Mouse (Mus musculus): Measurements from ENCODE around the gene Olfr1281. TPM values are rescaled to one million over a fixed set of nuclear protein-coding genes. Genes with fewer than 3 reads are reported as not detected.
"Not testable (repeated sequence)": the region's sequence is repeated elsewhere in the genome, so short reads cannot be mapped to it uniquely, and the experiment has no call there.

Gene Olfr1281
- not detected in 2 replicates for polyA plus RNA-seq (2016; fragmentation: Nextera tagmentation; extraction: Ambion mirVana)

DNA sequence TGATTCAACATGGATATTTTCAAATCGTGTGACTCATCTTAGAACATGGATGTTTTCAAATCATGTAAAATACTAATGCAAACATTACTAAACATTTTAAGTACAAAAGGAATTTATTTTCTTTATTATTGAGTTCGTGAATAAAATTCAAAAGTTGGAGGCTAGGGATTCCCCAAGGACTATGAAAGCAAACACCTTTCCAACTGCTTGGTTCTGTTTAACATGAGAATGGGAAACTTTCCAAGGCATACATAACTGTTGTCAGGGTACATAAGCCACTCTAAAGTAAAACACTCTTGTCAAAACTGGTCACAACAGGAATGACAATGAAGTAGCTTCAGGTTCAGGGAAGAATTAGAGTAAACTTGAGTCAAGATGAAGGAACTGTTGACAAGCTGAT is at the start of gene Olfr1281:
Olfr1281 (plus strand) TSS at position 301 of the 400 bp plus-strand sequence.
- 88% methylated on average over 2 of the region's 2 CpGs for WGBS
- Histone ChIP-seq H3K36me3 (no peaks in the 10 kb centered on the region), H3K27ac (replicated peaks) (no peak within 1 kb of the TSS), H3K9me3 (replicated peaks) (no peaks in the 10 kb centered on the region), H3K4me1 (no peaks in the 10 kb centered on the region), H3K4me3 (no peak within 1 kb of the TSS), H3K27me3 (ENCODE audit: low read depth, poor library complexity, severe bottlenecking) (no peaks in the 10 kb centered on the region)
- DNase-seq (ENCODE audit: low spot score): no peak

DNA sequence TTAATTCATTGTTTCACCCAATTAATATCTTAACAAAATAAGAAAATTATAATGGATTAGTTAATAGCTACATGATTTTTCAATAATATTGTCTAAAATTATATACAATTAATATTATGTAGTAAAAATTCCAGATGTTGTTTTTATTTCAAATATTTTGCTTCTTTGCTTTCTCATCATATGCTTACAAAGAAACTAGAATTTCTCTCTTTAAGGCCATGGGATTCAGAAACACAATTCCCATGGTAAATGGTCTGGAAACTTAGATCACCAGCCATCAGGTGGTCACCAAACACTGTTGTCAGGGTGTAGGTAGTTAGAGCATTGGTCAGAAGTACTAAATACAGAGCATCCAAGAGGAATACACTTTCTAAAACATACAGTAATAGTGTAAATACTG is 36.5 kb upstream of the Olfr1281 start, which contains the start of gene Olfr1278:
Olfr1278 (plus strand) TSS at position 301 of the 400 bp plus-strand sequence.
- DNase-seq (ENCODE audit: low spot score): no peak
- Histone ChIP-seq H3K4me3 (no peak within 1 kb of the TSS), H3K27ac (replicated peaks) (no peak within 1 kb of the TSS), H3K36me3 (no peaks in the 10 kb centered on the region), H3K4me1 (no peaks in the 10 kb centered on the region), H3K27me3 (ENCODE audit: low read depth, poor library complexity, severe bottlenecking) (no peaks in the 10 kb centered on the region), H3K9me3 (replicated peaks) (no peaks in the 10 kb centered on the region)

DNA sequence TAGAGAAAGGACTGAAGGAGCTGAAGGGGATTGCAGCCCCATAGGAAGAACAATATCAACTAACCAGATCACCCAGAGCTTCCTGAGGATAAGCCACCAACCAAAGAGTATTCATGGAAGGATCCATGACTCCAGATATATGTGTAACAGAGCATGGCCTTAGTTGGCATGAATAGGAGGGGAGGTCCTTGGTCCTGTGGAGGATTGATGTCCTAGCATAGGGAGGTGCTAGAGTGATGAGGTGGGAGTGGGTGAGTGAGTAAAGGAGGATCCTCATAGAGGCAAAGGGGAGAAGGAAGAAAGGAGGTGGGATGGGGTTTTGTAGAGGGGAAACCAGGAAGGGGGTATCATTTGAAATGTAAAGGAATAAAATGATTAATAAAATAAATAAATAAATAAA is 27.8 kb upstream of the Olfr1281 start:
- no peaks in the 10 kb centered on the region for H3K4me1 ChIP-seq
- H3K4me3 ChIP-seq: no peak overlapping the region
- DNase-seq (ENCODE audit: low spot score): no peak
- H3K36me3 ChIP-seq: no peaks in the 10 kb centered on the region
- no peaks in the 10 kb centered on the region for H3K9me3 ChIP-seq (replicated peaks)
- no peaks in the 10 kb centered on the region for H3K27me3 ChIP-seq (ENCODE audit: low read depth, poor library complexity, severe bottlenecking)
- no peak overlapping the region for H3K27ac ChIP-seq (replicated peaks)

DNA sequence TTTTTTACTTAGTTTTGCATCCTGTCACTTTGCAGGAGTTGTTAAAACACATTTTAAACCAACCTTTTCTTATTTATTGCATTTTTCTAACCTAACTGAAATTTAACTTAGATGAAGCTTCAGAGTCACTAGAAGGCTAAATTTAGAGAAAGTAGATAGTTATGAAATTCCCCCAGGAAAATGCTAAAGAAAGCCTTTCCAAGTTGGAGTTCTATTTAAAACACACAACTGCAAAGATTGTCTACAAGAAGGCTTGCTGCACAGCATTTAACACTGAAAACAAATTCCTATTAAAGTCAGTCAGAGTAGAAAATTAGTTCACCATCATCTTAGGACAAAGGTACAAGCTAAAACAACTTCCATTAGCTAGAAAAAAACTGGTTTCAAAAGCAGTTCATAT is 25.9 kb upstream of the Olfr1281 start, which contains the start of gene Olfr1279:
Olfr1279 (plus strand) TSS at position 262 of the 400 bp plus-strand sequence.
- Histone ChIP-seq H3K4me1 (no peaks in the 10 kb centered on the region), H3K4me3 (no peak within 1 kb of the TSS), H3K27me3 (ENCODE audit: low read depth, poor library complexity, severe bottlenecking) (no peaks in the 10 kb centered on the region), H3K27ac (replicated peaks) (no peak within 1 kb of the TSS), H3K9me3 (replicated peaks) (no peaks in the 10 kb centered on the region), H3K36me3 (no peaks in the 10 kb centered on the region)
- no peak for DNase-seq (ENCODE audit: low spot score)

DNA sequence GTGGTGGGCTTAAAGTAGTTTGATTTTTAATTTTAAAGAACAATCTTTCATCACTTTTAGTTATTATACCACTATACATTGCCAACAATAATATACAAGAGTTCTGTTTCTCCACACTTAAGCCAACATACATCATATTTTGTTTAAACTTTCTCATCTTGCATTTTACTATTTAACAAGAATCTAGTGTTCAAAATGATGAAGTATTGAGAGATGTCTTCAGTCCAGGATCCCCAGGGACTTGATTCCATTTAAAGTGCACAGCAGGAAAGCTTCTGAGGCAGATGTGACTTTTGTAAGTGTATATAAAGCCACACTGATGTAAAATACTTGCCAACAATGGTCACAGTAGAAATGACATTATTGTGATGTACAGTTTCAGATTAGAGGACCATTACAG is 12.6 kb upstream of the Olfr1281 start, which contains the start of gene Olfr1280:
Olfr1280 (plus strand) TSS at position 301 of the 400 bp plus-strand sequence.
- no peak within 1 kb of the TSS for H3K27ac ChIP-seq (replicated peaks)
- no peak for DNase-seq (ENCODE audit: low spot score)

DNA sequence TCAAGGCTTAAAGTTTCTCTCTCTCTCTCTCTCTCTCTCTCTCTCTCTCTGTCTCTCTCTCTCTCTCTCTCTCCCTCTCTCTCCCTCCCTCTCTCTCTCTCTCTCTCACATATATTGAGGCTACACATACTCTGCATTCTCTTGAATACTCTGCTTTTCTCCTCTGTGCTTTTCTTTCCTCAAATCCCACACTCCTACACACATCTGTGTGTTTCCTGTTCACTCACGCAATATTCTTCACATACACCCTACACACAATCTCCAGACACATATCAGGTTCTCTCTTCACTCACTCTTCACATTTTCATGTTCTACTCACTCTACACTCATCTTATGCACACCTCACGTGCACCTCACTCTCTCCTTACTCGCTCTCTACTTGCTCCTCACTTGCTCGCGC is 7.4 kb downstream of the Olfr1281 start:
- not testable (repeated sequence) for H3K4me3 ChIP-seq; H3K4me1 ChIP-seq; DNase-seq (ENCODE audit: low spot score); H3K36me3 ChIP-seq; H3K9me3 ChIP-seq (replicated peaks); H3K27ac ChIP-seq (replicated peaks); H3K27me3 ChIP-seq (ENCODE audit: low read depth, poor library complexity, severe bottlenecking)
- 88% methylated on average over 5 of the region's 5 CpGs for WGBS

More for the DNA sequence above, 12.6 kb upstream of the Olfr1281 start, which contains the start of gene Olfr1280:
- H3K27me3 ChIP-seq (ENCODE audit: low read depth, poor library complexity, severe bottlenecking): no peaks in the 10 kb centered on the region
- no peak within 1 kb of the TSS for H3K4me3 ChIP-seq
- no peaks in the 10 kb centered on the region for H3K4me1 ChIP-seq
- no peaks in the 10 kb centered on the region for H3K36me3 ChIP-seq
- no peaks in the 10 kb centered on the region for H3K9me3 ChIP-seq (replicated peaks)

DNA sequence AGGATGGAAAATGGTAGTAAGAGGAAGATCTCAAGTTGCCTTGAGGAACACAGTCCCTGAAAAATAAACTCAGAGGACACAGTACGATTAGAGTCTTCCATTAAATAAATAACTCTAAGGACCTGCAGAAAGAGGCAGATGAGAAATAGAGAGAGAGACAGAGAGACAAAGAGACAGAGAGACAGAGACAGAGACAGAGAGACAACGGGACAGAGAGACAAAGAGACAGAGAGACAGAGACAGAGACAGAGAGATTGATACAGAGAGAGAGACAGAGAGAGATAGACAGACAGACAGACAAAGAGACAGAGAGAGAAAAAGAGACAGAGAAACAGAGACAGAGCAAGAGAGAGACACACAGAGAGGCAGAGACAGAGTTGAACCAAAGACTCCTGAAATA is 9.7 kb downstream of the Olfr1281 start, which contains the start of gene Olfr1282:
Olfr1282 (minus strand) TSS at position 101 of the 400 bp plus-strand sequence.
- Histone ChIP-seq H3K27ac (replicated peaks) (no peak within 1 kb of the TSS), H3K27me3 (ENCODE audit: low read depth, poor library complexity, severe bottlenecking) (no peaks in the 10 kb centered on the region), H3K36me3 (no peaks in the 10 kb centered on the region), H3K4me1 (no peaks in the 10 kb centered on the region), H3K4me3 (no peak within 1 kb of the TSS), H3K9me3 (replicated peaks) (no peaks in the 10 kb centered on the region)
- no peak for DNase-seq (ENCODE audit: low spot score)
- 86% methylated on average over 2 of the region's 2 CpGs for WGBS

DNA sequence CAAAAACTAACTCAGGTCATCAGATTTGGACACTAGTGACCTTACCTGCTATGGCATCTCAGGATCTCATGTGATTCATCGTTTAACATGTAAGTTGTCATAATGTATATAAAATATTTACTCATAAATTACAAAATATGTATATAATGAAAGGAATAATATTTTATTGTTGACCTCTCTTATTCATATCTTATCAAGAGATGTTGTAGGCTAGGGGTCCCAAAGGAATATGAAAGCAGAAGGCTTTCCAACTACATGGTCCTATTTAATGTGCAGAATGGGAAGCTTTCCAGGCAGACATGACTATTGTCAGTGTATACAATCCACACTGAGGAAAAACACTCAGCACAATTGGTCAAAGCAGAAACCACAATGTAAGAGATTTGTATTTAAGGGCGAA is 40.2 kb downstream of the Olfr1281 start, which contains the start of gene Olfr1283:
Olfr1283 (plus strand) TSS at position 301 of the 400 bp plus-strand sequence.
- 78% methylated on average over 2 of the region's 2 CpGs for WGBS
- no peak within 1 kb of the TSS for H3K4me3 ChIP-seq
- no peak within 1 kb of the TSS for H3K27ac ChIP-seq (replicated peaks)
- no peaks in the 10 kb centered on the region for H3K36me3 ChIP-seq
- H3K9me3 ChIP-seq (replicated peaks): no peaks in the 10 kb centered on the region
- no peaks in the 10 kb centered on the region for H3K4me1 ChIP-seq
- DNase-seq (ENCODE audit: low spot score): no peak
- no peaks in the 10 kb centered on the region for H3K27me3 ChIP-seq (ENCODE audit: low read depth, poor library complexity, severe bottlenecking)

DNA sequence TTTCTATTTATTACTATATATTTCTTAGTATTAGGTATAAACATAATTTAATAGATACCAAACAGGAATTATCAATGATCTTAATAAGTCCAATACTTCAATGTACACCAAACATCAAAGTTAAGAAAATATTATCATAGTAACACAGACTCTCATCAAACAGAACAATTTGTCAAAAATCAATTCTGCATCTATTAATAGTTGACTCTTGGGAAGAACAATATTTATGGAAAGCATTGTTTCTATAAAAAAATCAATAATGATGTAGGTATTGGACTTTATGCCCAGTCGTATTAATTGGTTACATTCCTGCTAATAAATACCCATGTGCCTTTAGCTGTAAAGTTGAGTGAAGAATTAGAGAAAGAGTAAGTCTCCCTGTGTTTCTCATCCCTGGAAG is 48.9 kb downstream of the Olfr1281 start, which contains the start of gene Olfr1284:
Olfr1284 (plus strand) TSS at position 301 of the 400 bp plus-strand sequence.
- Histone ChIP-seq H3K27me3 (ENCODE audit: low read depth, poor library complexity, severe bottlenecking) (no peaks in the 10 kb centered on the region), H3K4me1 (no peaks in the 10 kb centered on the region), H3K36me3 (no peaks in the 10 kb centered on the region), H3K9me3 (replicated peaks) (no peaks in the 10 kb centered on the region), H3K27ac (replicated peaks) (no peak within 1 kb of the TSS), H3K4me3 (no peak within 1 kb of the TSS)
- no peak for DNase-seq (ENCODE audit: low spot score)
- whole genome bisulfite sequencing: 83% methylated on average over 1 of the region's 1 CpGs

Other genes starting within 250 kb of the Olfr1281 start
- not detected in 2 replicates for gene Gm13941, start 220.5 kb upstream of the Olfr1281 start, polyA plus RNA-seq (2016; fragmentation: Nextera tagmentation; extraction: Ambion mirVana)
- not detected in 2 replicates for gene Gm15130, start 173.6 kb upstream of the Olfr1281 start, polyA plus RNA-seq (2016; fragmentation: Nextera tagmentation; extraction: Ambion mirVana)
- not detected in 2 replicates for gene 4930430A15Rik, start 96.9 kb upstream of the Olfr1281 start, polyA plus RNA-seq (2016; fragmentation: Nextera tagmentation; extraction: Ambion mirVana)
- not detected in 2 replicates for gene Olfr1275, start 91.2 kb upstream of the Olfr1281 start, polyA plus RNA-seq (2016; fragmentation: Nextera tagmentation; extraction: Ambion mirVana)
- not detected in 2 replicates for gene Olfr1276, start 72.0 kb upstream of the Olfr1281 start, polyA plus RNA-seq (2016; fragmentation: Nextera tagmentation; extraction: Ambion mirVana)
- not detected in 2 replicates for gene Olfr1277, start 52.4 kb upstream of the Olfr1281 start, polyA plus RNA-seq (2016; fragmentation: Nextera tagmentation; extraction: Ambion mirVana)
- not detected in 2 replicates for gene Olfr1278, start 36.4 kb upstream of the Olfr1281 start, polyA plus RNA-seq (2016; fragmentation: Nextera tagmentation; extraction: Ambion mirVana)
- gene Olfr1279, start 25.9 kb upstream of the Olfr1281 start, polyA plus RNA-seq (2016; fragmentation: Nextera tagmentation; extraction: Ambion mirVana): not detected in 2 replicates
- not detected in 2 replicates for gene Olfr1280, start 12.5 kb upstream of the Olfr1281 start, polyA plus RNA-seq (2016; fragmentation: Nextera tagmentation; extraction: Ambion mirVana)
- not detected in 2 replicates for gene Olfr1282, start 9.6 kb downstream of the Olfr1281 start, polyA plus RNA-seq (2016; fragmentation: Nextera tagmentation; extraction: Ambion mirVana)
- not detected in 2 replicates for gene Olfr1283, start 40.3 kb downstream of the Olfr1281 start, polyA plus RNA-seq (2016; fragmentation: Nextera tagmentation; extraction: Ambion mirVana)
- not detected in 2 replicates for gene Olfr1284, start 49.0 kb downstream of the Olfr1281 start, polyA plus RNA-seq (2016; fragmentation: Nextera tagmentation; extraction: Ambion mirVana)
- not detected in 2 replicates for gene Olfr1286, start 96.6 kb downstream of the Olfr1281 start, polyA plus RNA-seq (2016; fragmentation: Nextera tagmentation; extraction: Ambion mirVana)
- not detected in 2 replicates for gene Olfr1287, start 122.6 kb downstream of the Olfr1281 start, polyA plus RNA-seq (2016; fragmentation: Nextera tagmentation; extraction: Ambion mirVana)
- gene Olfr1288, start 147.6 kb downstream of the Olfr1281 start, polyA plus RNA-seq (2016; fragmentation: Nextera tagmentation; extraction: Ambion mirVana): not detected in 2 replicates
- not detected in 2 replicates for gene Olfr1289, start 154.3 kb downstream of the Olfr1281 start, polyA plus RNA-seq (2016; fragmentation: Nextera tagmentation; extraction: Ambion mirVana)
- not detected in 2 replicates for gene Olfr1290, start 167.3 kb downstream of the Olfr1281 start, polyA plus RNA-seq (2016; fragmentation: Nextera tagmentation; extraction: Ambion mirVana)
- not detected in 2 replicates for gene Olfr1291-ps1, start 170.7 kb downstream of the Olfr1281 start, polyA plus RNA-seq (2016; fragmentation: Nextera tagmentation; extraction: Ambion mirVana)
- gene Olfr1293-ps, start 198.7 kb downstream of the Olfr1281 start, polyA plus RNA-seq (2016; fragmentation: Nextera tagmentation; extraction: Ambion mirVana): not detected in 2 replicates
- not detected in 2 replicates for gene Olfr1294, start 213.8 kb downstream of the Olfr1281 start, polyA plus RNA-seq (2016; fragmentation: Nextera tagmentation; extraction: Ambion mirVana)
- not detected in 2 replicates for gene Olfr1295, start 243.2 kb downstream of the Olfr1281 start, polyA plus RNA-seq (2016; fragmentation: Nextera tagmentation; extraction: Ambion mirVana)